Mouse (Mus musculus) G1E (cell line): ENCODE measurements around the gene Meis2.

Experiments used
- CTCF ChIP-seq: IDR thresholded peaks from 2 replicates; pipeline ENCODE4 v1.5.1; 2012; ENCODE audit warnings: low read depth, low read length, inconsistent platforms, mixed read lengths
- GATA1 ChIP-seq: IDR thresholded peaks from 2 replicates; pipeline ENCODE4 v1.6.1; 2012; ENCODE audit warnings: borderline replicate concordance, low read length, inconsistent platforms, mixed read lengths
- GATA2 ChIP-seq: IDR thresholded peaks from 2 replicates; pipeline ENCODE4 v1.6.1; 2012; ENCODE audit warnings: low read depth, low read length, inconsistent platforms, borderline replicate concordance
- POLR2AphosphoS5 ChIP-seq: IDR thresholded peaks from 2 replicates; pipeline ENCODE4 v1.6.1; 2012; ENCODE audit warnings: low read depth, low read length, inconsistent platforms; ENCODE audit not compliant: insufficient replicate concordance
- TAL1 ChIP-seq: conservative IDR thresholded peaks from 2 replicates; pipeline ENCODE4 v1.6.1; 2012; ENCODE audit warnings: low read depth, low read length, inconsistent platforms, mixed read lengths

DNA sequence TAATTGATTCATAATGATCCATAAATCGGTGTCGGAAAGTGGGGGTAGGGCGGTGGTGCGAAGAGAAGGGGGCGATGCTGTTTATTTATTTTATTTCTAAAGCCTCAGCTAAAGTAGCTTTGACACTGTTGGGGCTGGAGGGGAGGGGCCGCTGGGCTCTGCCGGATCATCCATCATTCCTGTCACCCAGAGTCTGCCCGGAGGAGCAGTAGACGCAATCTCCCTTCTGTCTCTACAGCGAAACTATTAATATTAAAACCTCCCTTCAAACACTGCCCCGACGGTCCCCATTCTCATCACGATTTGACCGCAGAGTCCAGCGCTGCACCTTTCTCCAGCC, 205.5 kb downstream of the Meis2 start:
- TF ChIP-seq CTCF (no peak), TAL1 (no peak), GATA1 (no peak), POLR2AphosphoS5 (no peak), GATA2 (no peak)
